Mouse (Mus musculus) layer of hippocampus, postnatal 10 days (tissue): ENCODE results near the gene Olfr420. TPM values are rescaled to one million over a fixed set of nuclear protein-coding genes. Genes with fewer than 3 reads are reported as not detected.

Source experiments
- DNase-seq, 2 experiments: peaks; one replicate each; pipeline ENCODE4 v3.0.0; 2021; ENCODE audit warnings: low spot score in 2 of 2
- long read RNA-seq: library from polyadenylated mRNA; stranded (forward); transcript quantifications from one replicate; pipeline ENCODE4 v2.0.0, GENCODE M21; 2023
- total RNA-seq, 2 experiments: library from RNA; stranded (reverse); gene quantifications; 2 replicates each; pipeline ENCODE4 v1.2.3; 2021

Gene Olfr420
- not detected for total RNA-seq
- long read RNA-seq, result 0 reads

GRCm38 (mm10) chr1:174155333-174155732 lies at the start of gene Olfr420:
TSS of gene Olfr420 (plus strand) at chr1:174155633.
- DNase-seq, result no peak

- DNase-seq, result no peak
Observed at GRCm38 (mm10) chr1:174121062-174121461, 34.4 kb upstream of the Olfr420 start, which contains the start of gene Olfr231. TSS of gene Olfr231 (minus strand) at chr1:174121162.

- no peak for DNase-seq
Observed at GRCm38 (mm10) chr1:174131217-174131616, 24.2 kb upstream of the Olfr420 start, which contains the start of gene Olfr424. TSS of gene Olfr424 (plus strand) at chr1:174131517.

- DNase-seq, result no peak
Observed at GRCm38 (mm10) chr1:174131999-174132398, 23.4 kb upstream of the Olfr420 start.

- DNase-seq, result no peak
Observed at GRCm38 (mm10) chr1:174141384-174141783, 14.0 kb upstream of the Olfr420 start.

- DNase-seq, result no peak
Observed at GRCm38 (mm10) chr1:174146696-174147095, 8.7 kb upstream of the Olfr420 start.

- DNase-seq, result no peak
Observed at GRCm38 (mm10) chr1:174149289-174149688, 6.1 kb upstream of the Olfr420 start.

- no peak for DNase-seq
Observed at GRCm38 (mm10) chr1:174157622-174158021, 2.2 kb downstream of the Olfr420 start.

- DNase-seq, result no peak
Observed at GRCm38 (mm10) chr1:174158512-174158911, 3.1 kb downstream of the Olfr420 start.

- DNase-seq, result no peak
Observed at GRCm38 (mm10) chr1:174159095-174159494, 3.7 kb downstream of the Olfr420 start.

GRCm38 (mm10) chr1:174169024-174169423 lies 13.6 kb downstream of the Olfr420 start:
- no peak for DNase-seq

GRCm38 (mm10) chr1:174170706-174171501 lies 15.5 kb downstream of the Olfr420 start:
- DNase-seq, result no peak

- no peak for DNase-seq
Observed at GRCm38 (mm10) chr1:174171537-174171936, 16.1 kb downstream of the Olfr420 start.

GRCm38 (mm10) chr1:174172605-174173004 lies 17.2 kb downstream of the Olfr420 start, which contains the start of gene Spta1:
TSS of gene Spta1 (plus strand) at chr1:174172776.
- no peak for DNase-seq

GRCm38 (mm10) chr1:174204699-174205098 lies 49.3 kb downstream of the Olfr420 start:
- no peak for DNase-seq

Other genes with a start within 250 kb of the Olfr420 start
- gene Ifi211, start 242.6 kb upstream of the Olfr420 start, total RNA-seq, result not detected
- gene Mndal, start 213.1 kb upstream of the Olfr420 start, total RNA-seq, result 10 to 100 TPM; 20.4 to 21.3 TPM
- 1 to 10 TPM; 7.1 to 9.3 TPM for gene Ifi203, start 213.0 kb upstream of the Olfr420 start, total RNA-seq
- not detected for gene Ifi202b, start 172.9 kb upstream of the Olfr420 start, total RNA-seq
- gene Ifi205, start 123.8 kb upstream of the Olfr420 start, total RNA-seq, result under 1 TPM in 1 of 2 experiments, not detected in 1; 0.27 TPM
- gene Olfr433, start 114.9 kb upstream of the Olfr420 start, total RNA-seq, result not detected
- not detected for gene Olfr432, start 106.4 kb upstream of the Olfr420 start, total RNA-seq
- gene Olfr430, start 89.0 kb upstream of the Olfr420 start, total RNA-seq, result not detected
- gene Olfr429, start 71.3 kb upstream of the Olfr420 start, total RNA-seq, result not detected
- not detected for gene Olfr427, start 58.7 kb upstream of the Olfr420 start, total RNA-seq
- gene Olfr231, start 34.5 kb upstream of the Olfr420 start, total RNA-seq, result not detected
- not detected for gene Olfr424, start 24.1 kb upstream of the Olfr420 start, total RNA-seq
- under 1 TPM; 0.25 to 0.29 TPM for gene Spta1, start 17.1 kb downstream of the Olfr420 start, total RNA-seq
- gene Olfr419, start 96.4 kb downstream of the Olfr420 start, total RNA-seq, result not detected
- gene Mptx1, start 174.9 kb downstream of the Olfr420 start, total RNA-seq, result not detected
- not detected for gene Olfr417, start 209.5 kb downstream of the Olfr420 start, total RNA-seq
- not detected for gene Olfr248, start 235.4 kb downstream of the Olfr420 start, total RNA-seq